Mouse (Mus musculus) megakaryocyte, embryonic 14.5 days (primary cell): ENCODE data around the gene Saal1.

Experiments
- FLI1 ChIP-seq: IDR thresholded peaks from 2 replicates; pipeline ENCODE4 v1.6.1; 2012; ENCODE audit warnings: low read length, inconsistent platforms, mixed read lengths
- GATA1 ChIP-seq: IDR thresholded peaks from 3 replicates; pipeline ENCODE4 v1.6.1; 2012; ENCODE audit warnings: mixed read lengths, low read length, inconsistent platforms, borderline replicate concordance

- TF ChIP-seq GATA1 (no peak), FLI1 (no peak)
These were observed 9.9 kb downstream of the Saal1 start for GRCm38 (mm10) chr7:46700521-46701025.
